Mouse (Mus musculus) limb, embryonic 13.5 days (tissue): ENCODE measurements around the gene Ankrd36. TPM values are rescaled to one million over a fixed set of nuclear protein-coding genes. Genes with fewer than 3 reads are reported as not detected.
A peak's percentile ranks its signal among the peaks of the same experiment; 100 is the strongest.

Source experiments
- ATAC-seq: fragments of 200-750 bp; cut with Nextera tagmentation; 2 replicates; pipeline ENCODE4 v1.8.0; 2017; ENCODE audit warnings: low read depth, moderate number of reproducible peaks, moderate TSS enrichment; ENCODE audit not compliant: low FRiP score
- H3K27ac ChIP-seq: fragments of 300-500 bp; sonication (generic); 2 replicates; pipeline ENCODE4 v1.5.1; 2015; ENCODE audit warnings: inconsistent platforms, mild to moderate bottlenecking, moderate library complexity
- H3K27me3 ChIP-seq: fragments of 300-500 bp; sonication (generic); 2 replicates; pipeline ENCODE4 v1.6.1; 2015; ENCODE audit warnings: mild to moderate bottlenecking, inconsistent platforms
- H3K36me3 ChIP-seq: fragments of 300-500 bp; sonication (generic); 2 replicates; pipeline ENCODE4 v1.6.1; 2015; ENCODE audit warnings: inconsistent platforms, mild to moderate bottlenecking, moderate library complexity
- H3K4me1 ChIP-seq: fragments of 300-500 bp; sonication (generic); 2 replicates; pipeline ENCODE4 v1.6.1; 2015; ENCODE audit warnings: inconsistent platforms
- H3K4me2 ChIP-seq: fragments of 300-500 bp; sonication (generic); replicated peaks from 2 replicates; pipeline ENCODE4 v1.6.1; 2015; ENCODE audit warnings: inconsistent platforms, mild to moderate bottlenecking, moderate library complexity
- H3K4me3 ChIP-seq: fragments of 300-500 bp; sonication (generic); 2 replicates; pipeline ENCODE4 v1.5.1; 2015; ENCODE audit warnings: moderate library complexity, mild to moderate bottlenecking, inconsistent platforms
- H3K9ac ChIP-seq: fragments of 300-500 bp; sonication (generic); 2 replicates; pipeline ENCODE4 v1.6.1; 2015; ENCODE audit warnings: mild to moderate bottlenecking, inconsistent platforms
- H3K9me3 ChIP-seq: fragments of 300-500 bp; sonication (generic); 2 replicates; pipeline ENCODE4 v1.6.1; 2016; ENCODE audit warnings: inconsistent platforms
- WGBS: fragments of 180-500 bp; shearing (Covaris S2); methylation state at CpG from one replicate; pipeline ENCODE4 v1.1.7; 2015; 5-methylcytosine and 5-hydroxymethylcytosine counted together
- polyA plus RNA-seq: library from polyadenylated mRNA; unstranded; fragments of >200 nt; fragmentation: Nextera tagmentation; extraction: Ambion mirVana; gene quantifications from 2 replicates; pipeline ENCODE4 v1.2.1, GENCODE M21; 2015

Ankrd36 gene
- polyA plus RNA-seq, 1 experiment from 2014 or later, result 0.10 TPM

GRCm38 (mm10) chr11:5701821-5702220 lies 132.3 kb downstream of the Ankrd36 start:
- no peak overlapping the region for H3K4me3 ChIP-seq
- peaks cover 25% of the 10 kb centered on the region for H3K36me3 ChIP-seq
- no peaks in the 10 kb centered on the region for H3K27me3 ChIP-seq
- no peak overlapping the region for H3K27ac ChIP-seq
- peaks cover 13% of the 10 kb centered on the region for H3K4me1 ChIP-seq
- no peak for ATAC-seq
- no peak overlapping the region for H3K9ac ChIP-seq
- WGBS, result 88% methylated on average over 1 of the region's 1 CpGs
- no peak overlapping the region for H3K4me2 ChIP-seq
- no peaks in the 10 kb centered on the region for H3K9me3 ChIP-seq

- no peaks in the 10 kb centered on the region for H3K27me3 ChIP-seq
- no peak overlapping the region for H3K27ac ChIP-seq
- peaks cover 14% of the 10 kb centered on the region for H3K4me1 ChIP-seq
- H3K4me3 ChIP-seq, result no peak overlapping the region
- H3K9ac ChIP-seq, result no peak overlapping the region
- H3K9me3 ChIP-seq, result no peaks in the 10 kb centered on the region
- H3K4me2 ChIP-seq, result no peak overlapping the region
- WGBS, result 83% methylated on average over 5 of the region's 5 CpGs
- ATAC-seq, result no peak
- H3K36me3 ChIP-seq, result peaks cover 25% of the 10 kb centered on the region
Observed at GRCm38 (mm10) chr11:5702271-5702956, 132.9 kb downstream of the Ankrd36 start.

- H3K9me3 ChIP-seq, result no peaks in the 10 kb centered on the region
- peaks cover 25% of the 10 kb centered on the region for H3K36me3 ChIP-seq
- 96% methylated on average over 6 of the region's 6 CpGs for WGBS
Observed at GRCm38 (mm10) chr11:5702957-5703332, 133.5 kb downstream of the Ankrd36 start.

GRCm38 (mm10) chr11:5703341-5703740 lies 133.9 kb downstream of the Ankrd36 start:
- H3K4me1 ChIP-seq, result peaks cover 14% of the 10 kb centered on the region
- no peak overlapping the region for H3K4me2 ChIP-seq
- H3K4me3 ChIP-seq, result no peak overlapping the region
- no peak overlapping the region for H3K27ac ChIP-seq
- peaks cover 25% of the 10 kb centered on the region for H3K36me3 ChIP-seq
- no peaks in the 10 kb centered on the region for H3K27me3 ChIP-seq
- no peak overlapping the region for H3K9ac ChIP-seq
- H3K9me3 ChIP-seq, result no peaks in the 10 kb centered on the region
- ATAC-seq, result no peak
- 82% methylated on average over 1 of the region's 1 CpGs for WGBS

More at GRCm38 (mm10) chr11:5702957-5703332, 133.5 kb downstream of the Ankrd36 start:
- Histone ChIP-seq H3K4me3 (no peak overlapping the region), H3K27me3 (no peaks in the 10 kb centered on the region), H3K9ac (no peak overlapping the region), H3K4me2 (no peak overlapping the region), H3K4me1 (peaks cover 14% of the 10 kb centered on the region), H3K27ac (no peak overlapping the region)
- no peak for ATAC-seq

GRCm38 (mm10) chr11:5705972-5706371 lies 136.5 kb downstream of the Ankrd36 start:
- no peak overlapping the region for H3K27ac ChIP-seq
- H3K4me2 ChIP-seq, result peak overlapping the region; percentile 80
- ATAC-seq, result no peak
- peak overlapping the region; percentile 90 for H3K4me3 ChIP-seq
- WGBS, result 91% methylated on average over 9 of the region's 9 CpGs
- no peaks in the 10 kb centered on the region for H3K9me3 ChIP-seq
- peaks cover 25% of the 10 kb centered on the region for H3K36me3 ChIP-seq
- H3K27me3 ChIP-seq, result no peaks in the 10 kb centered on the region
- H3K4me1 ChIP-seq, result peaks cover 14% of the 10 kb centered on the region
- H3K9ac ChIP-seq, result peak overlapping the region; percentile 90

- H3K9me3 ChIP-seq, result no peaks in the 10 kb centered on the region
- under 1% methylated on average over 43 of the region's 43 CpGs for WGBS
- peaks cover 14% of the 10 kb centered on the region for H3K4me1 ChIP-seq
- H3K9ac ChIP-seq, result peak overlapping the region; percentile 90
- H3K4me3 ChIP-seq, result peak overlapping the region; percentile 90
- peak overlapping the region; percentile 73; the same call in 1 of the 2 replicates for H3K27ac ChIP-seq
- peak; percentile 77 for ATAC-seq
- no peaks in the 10 kb centered on the region for H3K27me3 ChIP-seq
- H3K4me2 ChIP-seq, result peak overlapping the region; percentile 80
- H3K36me3 ChIP-seq, result peaks cover 25% of the 10 kb centered on the region
Observed at GRCm38 (mm10) chr11:5706874-5707529, 137.5 kb downstream of the Ankrd36 start.

- 19% methylated on average over 48 of the region's 50 CpGs for WGBS
Observed at GRCm38 (mm10) chr11:5707530-5708353, 138.3 kb downstream of the Ankrd36 start.

GRCm38 (mm10) chr11:5715179-5715578 lies 145.7 kb downstream of the Ankrd36 start:
- peaks cover 60% of the 10 kb centered on the region for H3K36me3 ChIP-seq
- WGBS, result 90% methylated on average over 9 of the region's 9 CpGs

More at GRCm38 (mm10) chr11:5707530-5708353, 138.3 kb downstream of the Ankrd36 start:
- H3K9me3 ChIP-seq, result no peaks in the 10 kb centered on the region
- peaks cover 14% of the 10 kb centered on the region for H3K4me1 ChIP-seq
- no peaks in the 10 kb centered on the region for H3K27me3 ChIP-seq
- peak overlapping the region; percentile 80 for H3K4me2 ChIP-seq
- peak overlapping the region; percentile 90 for H3K9ac ChIP-seq
- peak overlapping the region; percentile 73; the same call in 1 of the 2 replicates for H3K27ac ChIP-seq
- H3K4me3 ChIP-seq, result peak overlapping the region; percentile 90
- peak; percentile 96 for ATAC-seq
- peaks cover 28% of the 10 kb centered on the region for H3K36me3 ChIP-seq

GRCm38 (mm10) chr11:5715630-5716105 lies 146.2 kb downstream of the Ankrd36 start, which contains the start of gene Mrps24:
Mrps24 (minus strand) TSS chr11:5715680.
- H3K9ac ChIP-seq, result no peak within 1 kb of the TSS
- ATAC-seq, result no peak
- H3K4me3 ChIP-seq, result no peak within 1 kb of the TSS
- WGBS, result 76% methylated on average over 14 of the region's 14 CpGs
- no peaks in the 10 kb centered on the region for H3K9me3 ChIP-seq
- H3K4me1 ChIP-seq, result no peaks in the 10 kb centered on the region
- no peak within 1 kb of the TSS for H3K4me2 ChIP-seq
- peaks cover 60% of the 10 kb centered on the region for H3K36me3 ChIP-seq
- H3K27ac ChIP-seq, result no peak within 1 kb of the TSS
- no peaks in the 10 kb centered on the region for H3K27me3 ChIP-seq

More at GRCm38 (mm10) chr11:5715179-5715578, 145.7 kb downstream of the Ankrd36 start:
- H3K4me2 ChIP-seq, result no peak overlapping the region
- no peak overlapping the region for H3K9ac ChIP-seq
- no peak overlapping the region for H3K4me3 ChIP-seq
- no peak for ATAC-seq
- H3K27me3 ChIP-seq, result no peaks in the 10 kb centered on the region
- H3K4me1 ChIP-seq, result no peaks in the 10 kb centered on the region
- H3K9me3 ChIP-seq, result no peaks in the 10 kb centered on the region
- H3K27ac ChIP-seq, result no peak overlapping the region

GRCm38 (mm10) chr11:5716246-5716645 lies 146.8 kb downstream of the Ankrd36 start:
- 84% methylated on average over 11 of the region's 11 CpGs for WGBS
- Histone ChIP-seq H3K4me1 (no peaks in the 10 kb centered on the region), H3K9me3 (no peaks in the 10 kb centered on the region), H3K4me2 (no peak overlapping the region), H3K27me3 (no peaks in the 10 kb centered on the region), H3K4me3 (no peak overlapping the region), H3K9ac (no peak overlapping the region), H3K36me3 (peaks cover 66% of the 10 kb centered on the region), H3K27ac (no peak overlapping the region)
- ATAC-seq, result no peak

- Histone ChIP-seq H3K4me2 (no peak overlapping the region), H3K4me1 (no peaks in the 10 kb centered on the region), H3K27ac (no peak overlapping the region), H3K9ac (no peak overlapping the region), H3K27me3 (no peaks in the 10 kb centered on the region), H3K4me3 (no peak overlapping the region), H3K9me3 (no peaks in the 10 kb centered on the region), H3K36me3 (peaks cover 74% of the 10 kb centered on the region)
- WGBS, result 94% methylated on average over 34 of the region's 34 CpGs
- no peak for ATAC-seq
Observed at GRCm38 (mm10) chr11:5716938-5717705, 147.6 kb downstream of the Ankrd36 start.
